Mouse (Mus musculus) forebrain, embryonic 15.5 days (tissue): Measurements from ENCODE around the gene Cers3. TPM values are rescaled to one million over a fixed set of nuclear protein-coding genes. Genes with fewer than 3 reads are reported as not detected.

Experiments
- ATAC-seq: fragments of 200-750 bp; cut with Nextera tagmentation; replicated peaks from 2 replicates; pipeline ENCODE4 v1.8.0; 2017; ENCODE audit warnings: mild to moderate bottlenecking, moderate TSS enrichment, moderate library complexity
- H3K27ac ChIP-seq: fragments of 300-500 bp; sonication (generic); replicated peaks from 2 replicates; pipeline ENCODE4 v1.5.1; 2015; ENCODE audit warnings: mild to moderate bottlenecking, inconsistent platforms
- H3K27me3 ChIP-seq: fragments of 300-500 bp; sonication (generic); 2 replicates; pipeline ENCODE4 v1.6.1; 2015; ENCODE audit warnings: inconsistent platforms
- H3K36me3 ChIP-seq: fragments of 300-500 bp; sonication (generic); 2 replicates; pipeline ENCODE4 v1.6.1; 2015; ENCODE audit warnings: mild to moderate bottlenecking, inconsistent platforms
- H3K4me1 ChIP-seq: fragments of 300-500 bp; sonication (generic); 2 replicates; pipeline ENCODE4 v1.6.1; 2015; ENCODE audit warnings: inconsistent platforms
- H3K4me2 ChIP-seq: fragments of 300-500 bp; sonication (generic); replicated peaks from 2 replicates; pipeline ENCODE4 v1.6.1; 2015; ENCODE audit warnings: mild to moderate bottlenecking, inconsistent platforms
- H3K4me3 ChIP-seq: fragments of 300-500 bp; sonication (generic); 2 replicates; pipeline ENCODE4 v1.5.1; 2015; ENCODE audit warnings: mild to moderate bottlenecking, inconsistent platforms
- H3K9ac ChIP-seq: fragments of 300-500 bp; sonication (generic); replicated peaks from 2 replicates; pipeline ENCODE4 v1.6.1; 2015; ENCODE audit warnings: mild to moderate bottlenecking, inconsistent platforms
- H3K9me3 ChIP-seq: fragments of 300-500 bp; sonication (generic); 2 replicates; pipeline ENCODE4 v1.6.1; 2016; ENCODE audit warnings: inconsistent platforms
- WGBS: fragments of 180-500 bp; shearing (Covaris S2); methylation state at CpG from one replicate; pipeline ENCODE4 v1.1.7; 2015; ENCODE audit warnings: mixed read lengths; 5-methylcytosine and 5-hydroxymethylcytosine counted together
- polyA plus RNA-seq: library from polyadenylated mRNA; unstranded; fragments of >200 nt; fragmentation: Nextera tagmentation; extraction: Ambion mirVana; gene quantifications from 2 replicates; pipeline ENCODE4 v1.2.1, GENCODE M21; 2015

Gene Cers3
- polyA plus RNA-seq, 1 experiment from 2014 or later = 0.70 TPM

DNA sequence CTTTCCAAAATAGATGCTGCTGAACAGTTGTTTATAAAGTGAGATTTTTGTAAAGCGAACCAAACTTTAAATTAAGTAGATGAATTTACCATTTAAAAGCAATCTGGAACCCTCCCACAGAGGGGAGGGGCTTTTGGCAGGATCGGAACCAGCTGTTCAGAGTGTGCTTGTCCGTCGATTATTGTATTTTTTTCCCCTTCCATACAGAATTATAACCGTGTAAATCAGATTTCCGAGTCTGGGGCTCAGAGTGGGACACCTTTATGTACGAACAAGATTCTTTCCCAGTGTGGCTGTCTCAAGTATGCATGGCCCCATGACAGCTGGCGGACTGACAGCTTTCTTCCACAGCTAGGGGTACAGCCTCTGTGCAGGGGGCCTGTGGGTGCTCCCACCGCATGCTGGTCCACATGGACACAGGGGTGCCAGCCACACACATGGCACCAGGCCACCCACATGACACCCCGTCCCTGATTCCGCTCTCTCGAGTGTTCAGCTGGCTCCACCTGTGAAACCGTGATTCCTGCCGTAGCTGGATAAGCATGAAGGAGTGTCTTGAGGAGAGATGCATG lies 128.7 kb downstream of the Cers3 start:
- H3K4me3 ChIP-seq = no peak overlapping the region
- no peaks in the 10 kb centered on the region for H3K9me3 ChIP-seq
- no peak for ATAC-seq
- WGBS = 69% methylated on average over 14 of the region's 14 CpGs
- H3K4me1 ChIP-seq = peaks cover 21% of the 10 kb centered on the region
- H3K9ac ChIP-seq = no peak overlapping the region
- no peaks in the 10 kb centered on the region for H3K27me3 ChIP-seq
- H3K36me3 ChIP-seq = no peaks in the 10 kb centered on the region
- no peak overlapping the region for H3K4me2 ChIP-seq
- H3K27ac ChIP-seq = peak overlapping the region; percentile 35; the same call in 1 of the 2 replicates

- ATAC-seq = no peak
Measured at GRCm38 (mm10) chr7:66873235-66873634, 129.9 kb downstream of the Cers3 start.

More at GRCm38 (mm10) chr7:66873235-66873634, 129.9 kb downstream of the Cers3 start:
- Histone ChIP-seq H3K4me3 (no peak overlapping the region), H3K9ac (no peak overlapping the region), H3K36me3 (no peaks in the 10 kb centered on the region), H3K27ac (no peak overlapping the region), H3K4me2 (no peak overlapping the region), H3K27me3 (no peaks in the 10 kb centered on the region), H3K4me1 (peaks cover 11% of the 10 kb centered on the region), H3K9me3 (no peaks in the 10 kb centered on the region)
- WGBS = 69% methylated on average over 2 of the region's 2 CpGs

Other genes with a start within 250 kb of the Cers3 start
- 18.9 and 20.0 TPM in 2 replicates for gene Asb7, start 53.9 kb upstream of the Cers3 start, polyA plus RNA-seq
- 21.4 and 24.1 TPM in 2 replicates for gene Lins1, start 53.6 kb upstream of the Cers3 start, polyA plus RNA-seq
- 3.5 and 5.0 TPM in 2 replicates for gene Adamts17, start 96.2 kb downstream of the Cers3 start, polyA plus RNA-seq